Mouse (Mus musculus) embryonic facial prominence, embryonic 13.5 days (tissue): Measurements from ENCODE around the gene Glra3. TPM values are rescaled to one million over a fixed set of nuclear protein-coding genes. Genes with fewer than 3 reads are reported as not detected.

Source experiments
- ATAC-seq: fragments of 200-750 bp; cut with Nextera tagmentation; 2 replicates; pipeline ENCODE4 v1.8.0; 2017; ENCODE audit warnings: low read depth; ENCODE audit not compliant: insufficient number of reproducible peaks, insufficient read depth, low FRiP score, low TSS enrichment
- H3K27ac ChIP-seq: fragments of 300-500 bp; sonication (generic); 2 replicates; pipeline ENCODE4 v1.5.1; 2015; ENCODE audit warnings: moderate library complexity, mild to moderate bottlenecking, inconsistent platforms
- H3K27me3 ChIP-seq: fragments of 300-500 bp; sonication (generic); 2 replicates; pipeline ENCODE4 v1.6.1; 2015; ENCODE audit warnings: mild to moderate bottlenecking, inconsistent platforms
- H3K36me3 ChIP-seq: fragments of 300-500 bp; sonication (generic); 2 replicates; pipeline ENCODE4 v1.6.1; 2015; ENCODE audit warnings: mild to moderate bottlenecking, inconsistent platforms
- H3K4me1 ChIP-seq: fragments of 300-500 bp; sonication (generic); 2 replicates; pipeline ENCODE4 v1.6.1; 2015; ENCODE audit warnings: inconsistent platforms
- H3K4me2 ChIP-seq: fragments of 300-500 bp; sonication (generic); 2 replicates; pipeline ENCODE4 v1.6.1; 2015; ENCODE audit warnings: moderate library complexity, mild to moderate bottlenecking, inconsistent platforms
- H3K4me3 ChIP-seq: fragments of 300-500 bp; sonication (generic); 2 replicates; pipeline ENCODE4 v1.5.1; 2015; ENCODE audit warnings: mild to moderate bottlenecking, inconsistent platforms
- H3K9ac ChIP-seq: fragments of 300-500 bp; sonication (generic); 2 replicates; pipeline ENCODE4 v1.6.1; 2015; ENCODE audit warnings: mild to moderate bottlenecking, inconsistent platforms
- H3K9me3 ChIP-seq: fragments of 300-500 bp; sonication (generic); 2 replicates; pipeline ENCODE4 v1.6.1; 2016; ENCODE audit warnings: inconsistent platforms
- WGBS: fragments of 180-500 bp; shearing (Covaris S2); methylation state at CpG from one replicate; pipeline ENCODE4 v1.1.7; 2015; ENCODE audit warnings: mixed read lengths; 5-methylcytosine and 5-hydroxymethylcytosine counted together
- polyA plus RNA-seq: library from polyadenylated mRNA; unstranded; fragments of >200 nt; fragmentation: Nextera tagmentation; extraction: Ambion mirVana; gene quantifications from 2 replicates; pipeline ENCODE4 v1.2.1, GENCODE M21; 2015

The Glra3 gene
- 0.28 and 0.29 TPM in 2 replicates for polyA plus RNA-seq

- peaks cover 9% of the 10 kb centered on the region; the same call in 1 of the 2 replicates for H3K4me1 ChIP-seq
- WGBS, result 13% methylated on average over 11 of the region's 11 CpGs
- peak within 1 kb of the TSS; percentile 8; the same call in 1 of the 2 replicates for H3K4me3 ChIP-seq
- H3K9ac ChIP-seq, result no peak within 1 kb of the TSS
- H3K27me3 ChIP-seq, result no peaks in the 10 kb centered on the region
- H3K36me3 ChIP-seq, result no peaks in the 10 kb centered on the region
- H3K4me2 ChIP-seq, result peak within 1 kb of the TSS; percentile 50
- H3K27ac ChIP-seq, result no peak within 1 kb of the TSS
- ATAC-seq, result no peak; the same call in 1 of the 2 replicates
- H3K9me3 ChIP-seq, result no peaks in the 10 kb centered on the region
Measured at GRCm38 (mm10) chr8:55939870-55940525, at the start of gene Glra3. Gene Glra3 (plus strand): TSS chr8:55940460.

GRCm38 (mm10) chr8:55906848-55907247, 33.4 kb upstream of the Glra3 start, which contains the start of gene Adam29:
Gene Adam29 (minus strand): TSS chr8:55906948.
- Histone ChIP-seq H3K9me3 (no peaks in the 10 kb centered on the region), H3K36me3 (no peaks in the 10 kb centered on the region), H3K4me2 (no peak within 1 kb of the TSS), H3K27ac (no peak within 1 kb of the TSS), H3K9ac (no peak within 1 kb of the TSS), H3K27me3 (no peaks in the 10 kb centered on the region), H3K4me3 (no peak within 1 kb of the TSS), H3K4me1 (no peaks in the 10 kb centered on the region)
- ATAC-seq, result no peak
- WGBS, result 80% methylated on average over 1 of the region's 1 CpGs

GRCm38 (mm10) chr8:55940526-55940880, 243 bp downstream of the Glra3 start:
- Histone ChIP-seq H3K9ac (no peak overlapping the region), H3K36me3 (no peaks in the 10 kb centered on the region), H3K4me3 (peak overlapping the region; percentile 8; the same call in 1 of the 2 replicates), H3K4me2 (peak overlapping the region; percentile 50), H3K4me1 (peaks cover 9% of the 10 kb centered on the region; the same call in 1 of the 2 replicates), H3K27me3 (no peaks in the 10 kb centered on the region), H3K9me3 (no peaks in the 10 kb centered on the region), H3K27ac (no peak overlapping the region)
- no peak for ATAC-seq
- 2% methylated on average over 8 of the region's 8 CpGs for WGBS

GRCm38 (mm10) chr8:55964759-55965320, 24.6 kb downstream of the Glra3 start:
- H3K4me2 ChIP-seq, result no peak overlapping the region
- no peak overlapping the region for H3K9ac ChIP-seq
- no peaks in the 10 kb centered on the region for H3K9me3 ChIP-seq
- H3K27me3 ChIP-seq, result no peaks in the 10 kb centered on the region
- H3K4me3 ChIP-seq, result no peak overlapping the region
- no peak for ATAC-seq
- H3K4me1 ChIP-seq, result no peaks in the 10 kb centered on the region
- WGBS, result 63% methylated on average over 3 of the region's 3 CpGs
- no peak overlapping the region for H3K27ac ChIP-seq
- H3K36me3 ChIP-seq, result no peaks in the 10 kb centered on the region

- Histone ChIP-seq H3K4me2 (no peak overlapping the region), H3K4me1 (no peaks in the 10 kb centered on the region), H3K27ac (no peak overlapping the region), H3K27me3 (no peaks in the 10 kb centered on the region), H3K9me3 (no peaks in the 10 kb centered on the region), H3K36me3 (no peaks in the 10 kb centered on the region), H3K9ac (no peak overlapping the region), H3K4me3 (no peak overlapping the region)
- no peak for ATAC-seq
- WGBS, result 67% methylated on average over 3 of the region's 3 CpGs
Measured at GRCm38 (mm10) chr8:55997859-55998258, 57.6 kb downstream of the Glra3 start.

- H3K36me3 ChIP-seq, result no peaks in the 10 kb centered on the region
- no peak overlapping the region for H3K4me2 ChIP-seq
- no peak overlapping the region for H3K4me3 ChIP-seq
- no peak overlapping the region for H3K27ac ChIP-seq
- no peaks in the 10 kb centered on the region for H3K4me1 ChIP-seq
- no peak for ATAC-seq
- H3K9ac ChIP-seq, result no peak overlapping the region
- H3K9me3 ChIP-seq, result no peaks in the 10 kb centered on the region
- H3K27me3 ChIP-seq, result no peaks in the 10 kb centered on the region
- WGBS, result 78% methylated on average over 2 of the region's 2 CpGs
Measured at GRCm38 (mm10) chr8:56054324-56054723, 114.1 kb downstream of the Glra3 start.

- WGBS, result 22% methylated on average over 3 of the region's 3 CpGs
- Histone ChIP-seq H3K4me3 (no peak overlapping the region), H3K4me1 (no peaks in the 10 kb centered on the region), H3K27ac (no peak overlapping the region), H3K27me3 (no peaks in the 10 kb centered on the region), H3K9ac (no peak overlapping the region), H3K4me2 (no peak overlapping the region), H3K9me3 (no peaks in the 10 kb centered on the region), H3K36me3 (no peaks in the 10 kb centered on the region)
- no peak for ATAC-seq
Measured at GRCm38 (mm10) chr8:56063081-56063480, 122.8 kb downstream of the Glra3 start.

- WGBS, result 67% methylated on average over 2 of the region's 2 CpGs
- H3K4me1 ChIP-seq, result no peaks in the 10 kb centered on the region
- no peak for ATAC-seq
Measured at GRCm38 (mm10) chr8:56070486-56071254, 130.4 kb downstream of the Glra3 start.

GRCm38 (mm10) chr8:56083654-56084053, 143.4 kb downstream of the Glra3 start:
- Histone ChIP-seq H3K4me3 (no peak overlapping the region), H3K27me3 (0 out of 2 replicates have a peak, but pooled peaks cover 3% of the 10 kb centered on the region), H3K36me3 (no peaks in the 10 kb centered on the region), H3K4me2 (no peak overlapping the region), H3K9me3 (no peaks in the 10 kb centered on the region), H3K27ac (no peak overlapping the region), H3K9ac (no peak overlapping the region), H3K4me1 (no peaks in the 10 kb centered on the region)
- no peak for ATAC-seq

More at GRCm38 (mm10) chr8:56070486-56071254, 130.4 kb downstream of the Glra3 start:
- no peak overlapping the region for H3K4me2 ChIP-seq
- H3K27me3 ChIP-seq, result no peaks in the 10 kb centered on the region
- H3K9me3 ChIP-seq, result no peaks in the 10 kb centered on the region
- H3K36me3 ChIP-seq, result no peaks in the 10 kb centered on the region
- H3K4me3 ChIP-seq, result no peak overlapping the region
- H3K27ac ChIP-seq, result no peak overlapping the region
- H3K9ac ChIP-seq, result no peak overlapping the region

- no peaks in the 10 kb centered on the region for H3K27me3 ChIP-seq
- H3K9ac ChIP-seq, result no peak overlapping the region
- H3K4me2 ChIP-seq, result no peak overlapping the region
- H3K9me3 ChIP-seq, result no peaks in the 10 kb centered on the region
- ATAC-seq, result no peak
- H3K36me3 ChIP-seq, result no peaks in the 10 kb centered on the region
- H3K4me3 ChIP-seq, result no peak overlapping the region
- no peaks in the 10 kb centered on the region for H3K4me1 ChIP-seq
- H3K27ac ChIP-seq, result no peak overlapping the region
Measured at GRCm38 (mm10) chr8:56094385-56094784, 154.1 kb downstream of the Glra3 start.

GRCm38 (mm10) chr8:56110296-56110695, 170.0 kb downstream of the Glra3 start:
- ATAC-seq, result no peak
- Histone ChIP-seq H3K36me3 (no peaks in the 10 kb centered on the region), H3K4me3 (no peak overlapping the region), H3K9ac (no peak overlapping the region), H3K27ac (no peak overlapping the region), H3K4me2 (no peak overlapping the region), H3K9me3 (no peaks in the 10 kb centered on the region), H3K27me3 (no peaks in the 10 kb centered on the region), H3K4me1 (no peaks in the 10 kb centered on the region)
- WGBS, result 74% methylated on average over 6 of the region's 6 CpGs

GRCm38 (mm10) chr8:56129357-56129756, 189.1 kb downstream of the Glra3 start:
- Histone ChIP-seq H3K4me2 (no peak overlapping the region), H3K9ac (no peak overlapping the region), H3K4me1 (no peaks in the 10 kb centered on the region), H3K36me3 (no peaks in the 10 kb centered on the region), H3K4me3 (no peak overlapping the region), H3K27me3 (no peaks in the 10 kb centered on the region), H3K27ac (no peak overlapping the region), H3K9me3 (no peaks in the 10 kb centered on the region)
- 75% methylated on average over 2 of the region's 2 CpGs for WGBS
- ATAC-seq, result no peak
